Mouse (Mus musculus): ENCODE measurements around the gene Abcg1. TPM values are rescaled to one million over a fixed set of nuclear protein-coding genes. Genes with fewer than 3 reads are reported as not detected.
A peak's percentile ranks its signal among the peaks of the same experiment; 100 is the strongest.

Gene Abcg1
- polyA plus RNA-seq, 1 experiment from 2014 or later = 12.2 TPM

DNA sequence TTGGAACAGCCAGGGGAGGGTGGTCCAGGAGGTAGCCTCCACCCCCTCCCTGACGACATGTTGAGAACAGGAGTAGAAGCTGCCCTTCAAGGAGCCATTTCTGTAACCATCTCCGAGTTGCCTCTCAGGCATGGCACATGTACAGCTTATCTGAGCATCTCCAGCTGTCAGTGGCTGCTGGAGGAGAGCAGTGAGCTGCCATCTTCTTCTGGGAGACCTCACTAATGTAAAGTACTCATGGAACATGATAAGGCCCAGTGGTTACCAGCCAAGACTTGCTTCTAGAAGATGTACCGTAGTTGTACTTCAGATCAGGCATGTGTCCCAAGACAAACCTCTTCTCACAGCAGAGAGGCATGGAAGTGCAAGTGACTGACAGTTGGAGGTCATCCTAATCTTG lies 28.0 kb downstream of the Abcg1 start:
- Histone ChIP-seq H3K4me2 (no peak overlapping the region), H3K4me3 (no peak overlapping the region), H3K9me3 (no peaks in the 10 kb centered on the region), H3K9ac (no peak overlapping the region), H3K4me1 (peaks cover 32% of the 10 kb centered on the region), H3K27me3 (no peaks in the 10 kb centered on the region), H3K36me3 (no peaks in the 10 kb centered on the region), H3K27ac (no peak overlapping the region)
- 76% methylated on average over 3 of the region's 3 CpGs for WGBS
- ATAC-seq (ENCODE audit: borderline replicate concordance, extremely low read depth, low FRiP score, low TSS enrichment) = no peak

DNA sequence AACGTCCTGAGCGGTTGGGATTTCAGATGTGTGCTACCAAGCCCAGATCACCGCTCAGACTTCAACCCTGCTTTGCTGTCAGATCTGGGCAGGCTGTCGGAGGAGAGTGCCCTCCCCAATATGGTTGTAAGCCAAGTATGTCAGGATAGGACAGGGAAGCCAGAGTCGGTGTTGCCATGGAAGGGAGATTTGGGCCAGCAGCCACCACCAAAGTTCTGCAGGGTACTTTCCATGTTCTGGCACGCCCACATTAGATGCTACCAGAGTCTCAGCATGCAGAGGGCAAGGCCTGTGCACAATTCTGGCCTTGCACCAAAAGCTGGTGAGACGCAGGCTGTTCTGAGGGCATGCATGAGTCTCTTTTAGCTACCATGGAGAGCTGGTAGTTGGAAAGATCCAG lies 28.7 kb downstream of the Abcg1 start:
- no peaks in the 10 kb centered on the region for H3K36me3 ChIP-seq
- H3K9ac ChIP-seq = no peak overlapping the region
- H3K27ac ChIP-seq = no peak overlapping the region
- H3K27me3 ChIP-seq = no peaks in the 10 kb centered on the region
- H3K4me3 ChIP-seq = no peak overlapping the region
- H3K4me2 ChIP-seq = no peak overlapping the region
- 84% methylated on average over 7 of the region's 7 CpGs for WGBS
- no peaks in the 10 kb centered on the region for H3K9me3 ChIP-seq
- ATAC-seq (ENCODE audit: borderline replicate concordance, extremely low read depth, low FRiP score, low TSS enrichment) = no peak
- peaks cover 36% of the 10 kb centered on the region for H3K4me1 ChIP-seq

DNA sequence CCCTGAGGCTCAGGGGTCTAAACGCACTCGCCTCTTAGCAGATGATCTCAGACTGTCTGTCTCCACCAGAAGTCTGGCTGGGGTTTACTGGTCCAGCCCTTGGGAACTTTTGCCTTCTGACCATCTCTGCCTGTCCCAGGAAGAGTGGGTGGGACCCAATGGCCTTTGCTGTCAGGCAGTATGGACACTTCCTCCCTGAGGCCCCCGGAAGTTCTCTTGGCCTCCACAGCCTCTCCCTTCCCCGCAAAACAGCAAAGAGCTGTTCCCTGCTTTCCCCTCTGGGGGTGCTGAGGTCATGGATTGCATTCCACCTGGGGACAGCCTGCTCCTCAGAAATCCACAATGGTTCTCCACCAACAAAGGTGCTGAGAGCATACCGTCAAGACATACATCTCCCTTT lies 31.2 kb downstream of the Abcg1 start:
- Histone ChIP-seq H3K4me2 (no peak overlapping the region), H3K27me3 (no peaks in the 10 kb centered on the region), H3K27ac (0 out of 2 replicates have a peak overlapping the region, but pooled peaks have one; percentile 7), H3K9me3 (no peaks in the 10 kb centered on the region), H3K36me3 (no peaks in the 10 kb centered on the region), H3K4me3 (no peak overlapping the region), H3K9ac (no peak overlapping the region), H3K4me1 (peaks cover 33% of the 10 kb centered on the region)
- WGBS = 37% methylated on average over 5 of the region's 5 CpGs
- ATAC-seq (ENCODE audit: borderline replicate concordance, extremely low read depth, low FRiP score, low TSS enrichment) = no peak

DNA sequence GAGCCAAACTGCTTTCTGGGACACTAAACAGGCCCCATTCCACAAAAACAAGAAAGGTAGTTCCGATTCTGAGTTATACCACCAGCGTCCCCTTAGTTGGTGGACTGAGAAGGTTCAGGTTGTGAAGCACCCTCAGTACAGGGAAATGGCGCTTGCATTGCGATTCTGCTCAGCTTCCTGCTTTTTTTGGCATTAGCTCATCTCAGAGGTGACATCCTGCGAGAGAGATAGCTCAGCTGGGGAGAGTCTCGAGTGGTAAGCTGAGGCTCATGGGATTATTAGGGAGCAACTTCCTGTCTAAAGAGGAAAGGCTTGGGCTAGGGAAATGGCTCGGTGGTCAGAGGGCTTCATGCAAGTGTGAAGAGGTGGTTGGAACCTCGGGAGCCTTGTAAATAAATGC lies 32.4 kb downstream of the Abcg1 start:
- Histone ChIP-seq H3K9me3 (no peaks in the 10 kb centered on the region), H3K4me2 (no peak overlapping the region), H3K27ac (no peak overlapping the region; the same call in 1 of the 2 replicates), H3K27me3 (no peaks in the 10 kb centered on the region), H3K36me3 (no peaks in the 10 kb centered on the region), H3K4me3 (no peak overlapping the region), H3K9ac (no peak overlapping the region), H3K4me1 (peaks cover 33% of the 10 kb centered on the region)
- peak; percentile 4; the same call in 1 of the 2 replicates for ATAC-seq (ENCODE audit: borderline replicate concordance, extremely low read depth, low FRiP score, low TSS enrichment)
- 37% methylated on average over 8 of the region's 8 CpGs for WGBS

DNA sequence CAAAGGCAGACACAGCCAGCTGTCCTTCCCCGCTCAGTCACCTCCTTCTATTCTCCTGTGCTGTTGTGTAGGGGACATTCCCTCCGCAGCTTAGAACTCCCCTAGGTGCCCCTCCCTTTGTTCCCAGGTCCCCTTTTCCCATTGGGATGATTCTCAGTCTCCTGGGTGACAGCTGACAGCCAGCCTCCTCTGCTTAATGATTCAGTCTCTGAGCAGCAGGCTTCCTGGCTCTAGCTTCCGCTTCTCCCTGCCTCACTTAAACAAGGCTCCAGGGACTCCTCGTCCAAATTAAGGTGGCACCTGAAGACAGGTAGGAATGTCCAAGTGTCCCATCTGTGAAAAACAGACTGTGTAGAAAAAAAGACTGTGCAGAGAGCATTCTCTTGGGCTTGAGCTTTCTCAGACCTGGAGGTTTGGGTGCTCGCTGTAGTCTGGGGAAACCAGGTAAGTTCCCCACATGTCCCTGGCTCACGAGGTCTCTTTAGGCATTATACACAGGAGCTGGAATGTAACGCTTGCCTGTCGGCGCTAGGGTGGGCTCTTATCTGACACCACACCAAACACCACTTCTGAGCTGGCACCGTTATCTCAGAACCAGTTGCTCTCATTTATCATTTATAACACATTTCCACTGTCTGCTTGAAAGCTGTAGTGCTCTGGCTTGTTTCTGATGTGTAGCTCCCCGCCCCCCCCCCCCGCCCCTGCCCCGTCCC lies 33.7 kb downstream of the Abcg1 start:
- H3K4me3 ChIP-seq = no peak overlapping the region
- 24% methylated on average over 13 of the region's 13 CpGs for WGBS
- H3K4me2 ChIP-seq = no peak overlapping the region

DNA sequence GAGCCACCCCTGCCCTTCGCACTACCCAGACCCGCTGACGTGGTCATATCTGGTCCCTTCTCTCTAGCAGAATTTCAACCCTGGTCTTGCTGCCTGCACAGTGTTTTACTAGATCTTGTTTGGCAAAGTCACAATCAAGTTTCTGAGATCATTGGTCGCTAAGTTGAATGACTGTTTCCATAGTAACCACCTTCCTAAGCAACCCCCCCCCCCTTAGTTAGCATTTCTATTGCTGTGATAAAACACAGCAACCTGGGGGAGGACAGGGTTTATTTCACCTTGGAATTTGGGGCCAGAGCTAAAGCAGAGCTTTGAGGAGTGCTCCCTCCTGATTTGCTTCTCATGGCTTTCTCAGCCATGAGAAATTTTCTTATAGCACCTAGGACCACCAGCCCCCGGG lies 37.3 kb downstream of the Abcg1 start:
- Histone ChIP-seq H3K4me2 (no peak overlapping the region), H3K4me3 (no peak overlapping the region), H3K36me3 (no peaks in the 10 kb centered on the region), H3K27ac (no peak overlapping the region), H3K4me1 (peaks cover 14% of the 10 kb centered on the region), H3K9me3 (no peaks in the 10 kb centered on the region), H3K27me3 (no peaks in the 10 kb centered on the region), H3K9ac (no peak overlapping the region)
- WGBS = 67% methylated on average over 5 of the region's 5 CpGs
- ATAC-seq (ENCODE audit: borderline replicate concordance, extremely low read depth, low FRiP score, low TSS enrichment) = no peak

More for the DNA sequence above, 33.7 kb downstream of the Abcg1 start:
- H3K27ac ChIP-seq = no peak overlapping the region
- H3K9me3 ChIP-seq = no peaks in the 10 kb centered on the region
- H3K36me3 ChIP-seq = no peaks in the 10 kb centered on the region
- H3K4me1 ChIP-seq = peaks cover 33% of the 10 kb centered on the region
- no peaks in the 10 kb centered on the region for H3K27me3 ChIP-seq
- no peak overlapping the region for H3K9ac ChIP-seq
- ATAC-seq (ENCODE audit: borderline replicate concordance, extremely low read depth, low FRiP score, low TSS enrichment) = no peak

DNA sequence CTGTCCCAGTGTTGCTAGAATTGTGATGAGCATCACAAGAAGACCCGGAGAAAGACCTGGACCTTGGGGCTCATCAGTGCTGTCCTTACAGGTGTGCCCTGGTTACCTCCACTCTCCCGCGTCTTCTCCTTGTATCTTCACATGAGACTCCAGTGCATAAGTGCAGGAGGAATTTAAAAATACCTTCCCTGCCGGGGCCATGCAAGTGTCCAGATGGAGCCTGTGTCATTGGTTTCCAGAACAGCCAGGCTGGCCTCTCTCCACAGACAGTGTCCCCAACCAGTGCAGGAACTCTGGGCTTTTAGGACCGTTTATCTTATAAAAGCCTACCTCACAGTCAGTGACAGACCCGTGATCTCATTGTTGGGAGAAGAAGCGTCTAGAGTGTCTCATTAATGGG lies 38.1 kb downstream of the Abcg1 start:
- Histone ChIP-seq H3K27me3 (no peaks in the 10 kb centered on the region), H3K4me3 (no peak overlapping the region), H3K9me3 (no peaks in the 10 kb centered on the region), H3K27ac (no peak overlapping the region), H3K9ac (no peak overlapping the region), H3K36me3 (no peaks in the 10 kb centered on the region), H3K4me1 (peaks cover 6% of the 10 kb centered on the region), H3K4me2 (no peak overlapping the region)
- no peak for ATAC-seq (ENCODE audit: borderline replicate concordance, extremely low read depth, low FRiP score, low TSS enrichment)
- whole genome bisulfite sequencing = 76% methylated on average over 7 of the region's 7 CpGs

DNA sequence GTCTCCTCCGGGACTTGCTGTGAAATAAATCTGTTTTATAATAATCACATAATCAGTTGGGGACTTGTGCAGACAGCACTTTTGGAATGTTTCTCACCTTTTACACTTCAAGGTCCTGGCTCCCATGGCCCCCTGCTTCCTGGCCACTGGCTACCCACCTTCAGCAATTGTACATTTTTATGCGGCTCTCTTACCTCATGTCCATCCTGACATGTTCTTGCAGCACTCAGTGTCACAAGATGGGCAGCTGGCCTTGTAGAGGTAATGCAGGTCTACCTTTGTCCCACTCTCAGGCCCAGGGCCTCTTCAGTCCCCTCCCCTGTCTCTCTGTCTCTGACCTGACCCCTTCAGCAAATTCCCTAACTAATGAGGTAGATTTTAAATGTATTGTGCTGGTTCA lies 39.4 kb downstream of the Abcg1 start:
- Histone ChIP-seq H3K4me2 (no peak overlapping the region), H3K4me3 (no peak overlapping the region), H3K4me1 (no peaks in the 10 kb centered on the region), H3K36me3 (no peaks in the 10 kb centered on the region), H3K27ac (no peak overlapping the region), H3K27me3 (no peaks in the 10 kb centered on the region), H3K9ac (no peak overlapping the region), H3K9me3 (no peaks in the 10 kb centered on the region)
- ATAC-seq (ENCODE audit: borderline replicate concordance, extremely low read depth, low FRiP score, low TSS enrichment) = no peak
- 95% methylated on average over 2 of the region's 2 CpGs for WGBS

DNA sequence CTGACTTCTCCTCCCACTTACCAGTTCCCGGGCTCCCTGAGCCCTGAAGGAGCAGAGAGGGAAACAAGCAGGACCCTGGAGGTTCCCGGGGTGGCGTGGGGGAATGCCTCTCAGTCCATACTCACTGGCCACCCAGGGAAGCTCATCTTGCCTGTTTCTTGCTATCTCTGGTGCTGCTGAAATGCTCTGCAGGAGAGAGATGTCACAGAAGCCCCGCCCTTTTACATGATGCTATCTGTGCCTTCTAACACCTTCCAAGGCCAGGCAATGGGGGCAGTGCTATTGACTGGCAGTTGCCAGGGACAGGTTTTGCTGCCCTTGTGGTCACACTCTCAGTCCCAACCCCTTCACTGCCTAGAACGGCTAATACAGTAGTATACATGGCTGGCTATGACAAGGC lies 41.3 kb downstream of the Abcg1 start:
- ATAC-seq (ENCODE audit: borderline replicate concordance, extremely low read depth, low FRiP score, low TSS enrichment) = no peak
- H3K9ac ChIP-seq = no peak overlapping the region
- 53% methylated on average over 5 of the region's 5 CpGs for WGBS

DNA sequence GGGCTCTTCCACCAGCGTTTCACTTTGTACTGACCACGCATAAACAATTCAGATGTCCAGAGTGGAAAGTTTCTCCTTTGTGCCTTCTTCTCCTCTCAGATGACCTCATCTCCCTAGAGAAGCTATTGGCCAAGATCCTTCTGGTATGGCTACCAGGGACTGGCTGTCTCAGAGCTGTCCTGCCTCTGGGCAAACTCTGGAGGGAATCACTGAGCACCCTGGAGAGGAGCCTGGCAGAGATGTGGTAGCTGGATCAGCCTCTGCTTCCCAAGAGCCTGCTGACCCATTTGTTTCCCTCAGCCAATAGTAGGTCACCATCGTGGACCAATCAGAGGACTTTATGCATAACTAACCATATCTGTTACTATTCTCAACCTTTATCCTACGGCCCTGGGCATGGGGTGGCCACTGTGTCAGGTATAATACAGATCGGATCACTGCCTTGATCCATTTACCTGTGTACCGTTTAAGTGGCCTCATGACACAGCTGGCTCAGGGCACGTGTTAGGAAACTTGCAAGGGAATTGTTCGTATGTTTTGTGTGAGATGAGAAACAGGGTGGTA lies 45.6 kb downstream of the Abcg1 start:
- no peak for ATAC-seq (ENCODE audit: borderline replicate concordance, extremely low read depth, low FRiP score, low TSS enrichment)
- 83% methylated on average over 8 of the region's 8 CpGs for WGBS
- Histone ChIP-seq H3K27me3 (no peaks in the 10 kb centered on the region), H3K36me3 (no peaks in the 10 kb centered on the region), H3K4me3 (no peak overlapping the region), H3K9ac (no peak overlapping the region), H3K4me1 (no peaks in the 10 kb centered on the region), H3K9me3 (no peaks in the 10 kb centered on the region), H3K4me2 (no peak overlapping the region), H3K27ac (no peak overlapping the region)

More for the DNA sequence above, 41.3 kb downstream of the Abcg1 start:
- Histone ChIP-seq H3K36me3 (no peaks in the 10 kb centered on the region), H3K27me3 (no peaks in the 10 kb centered on the region), H3K4me2 (no peak overlapping the region), H3K4me1 (no peaks in the 10 kb centered on the region), H3K4me3 (no peak overlapping the region), H3K9me3 (no peaks in the 10 kb centered on the region), H3K27ac (no peak overlapping the region)

DNA sequence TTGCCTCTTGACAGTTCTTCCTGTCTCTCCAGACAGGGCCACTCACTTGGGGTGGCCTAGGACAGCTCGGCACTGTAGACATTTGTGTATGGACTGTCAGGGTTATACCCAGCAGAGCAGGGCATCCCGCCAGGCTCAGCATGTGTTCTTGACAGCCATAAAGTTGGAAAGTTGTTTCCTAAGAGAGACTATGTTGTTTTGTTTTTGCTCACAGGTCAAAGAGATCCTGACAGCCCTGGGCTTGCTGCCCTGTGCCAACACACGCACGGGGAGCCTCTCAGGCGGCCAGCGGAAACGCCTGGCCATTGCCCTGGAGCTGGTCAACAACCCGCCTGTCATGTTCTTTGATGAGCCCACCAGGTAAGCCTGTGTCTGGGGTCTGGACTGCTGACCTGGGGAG lies 46.3 kb downstream of the Abcg1 start:
- no peak for ATAC-seq (ENCODE audit: borderline replicate concordance, extremely low read depth, low FRiP score, low TSS enrichment)
- H3K27ac ChIP-seq = no peak overlapping the region
- no peak overlapping the region for H3K4me2 ChIP-seq
- 74% methylated on average over 8 of the region's 8 CpGs for WGBS
- H3K4me1 ChIP-seq = no peaks in the 10 kb centered on the region
- H3K9ac ChIP-seq = no peak overlapping the region
- H3K27me3 ChIP-seq = no peaks in the 10 kb centered on the region
- no peaks in the 10 kb centered on the region for H3K9me3 ChIP-seq
- H3K4me3 ChIP-seq = no peak overlapping the region
- H3K36me3 ChIP-seq = no peaks in the 10 kb centered on the region

DNA sequence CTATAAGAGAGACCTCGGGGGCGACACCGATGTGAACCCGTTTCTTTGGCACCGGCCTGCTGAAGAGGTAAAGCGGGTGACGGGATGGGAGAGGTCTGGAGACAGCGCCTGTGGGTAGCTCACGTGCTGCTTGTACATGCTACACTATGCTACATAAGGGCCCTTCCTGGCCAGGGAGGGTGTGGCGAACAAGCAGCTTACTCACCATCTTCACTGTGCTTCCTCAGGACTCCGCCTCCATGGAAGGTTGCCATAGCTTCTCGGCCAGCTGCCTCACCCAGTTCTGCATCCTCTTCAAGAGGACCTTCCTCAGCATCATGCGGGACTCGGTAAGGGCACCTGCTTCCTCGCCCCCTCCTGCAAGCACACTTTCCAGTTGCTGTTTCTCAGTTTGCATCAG lies 50.9 kb downstream of the Abcg1 start:
- H3K36me3 ChIP-seq = no peaks in the 10 kb centered on the region
- no peak for ATAC-seq (ENCODE audit: borderline replicate concordance, extremely low read depth, low FRiP score, low TSS enrichment)
- 78% methylated on average over 15 of the region's 15 CpGs for WGBS

More for the DNA sequence above, 50.9 kb downstream of the Abcg1 start:
- Histone ChIP-seq H3K27me3 (no peaks in the 10 kb centered on the region), H3K4me1 (no peaks in the 10 kb centered on the region), H3K4me2 (no peak overlapping the region), H3K4me3 (no peak overlapping the region), H3K9me3 (no peaks in the 10 kb centered on the region), H3K27ac (no peak overlapping the region), H3K9ac (no peak overlapping the region)
